Mouse (Mus musculus) monocyte, adult 5-6 weeks (primary cell): ENCODE measurements around the gene Zfp612. TPM values are rescaled to one million over a fixed set of nuclear protein-coding genes. Genes with fewer than 3 reads are reported as not detected.
"Not testable (repeated sequence)": the region's sequence is repeated elsewhere in the genome, so short reads cannot be mapped to it uniquely, and the experiment has no call there.

Experiments used
- ATAC-seq: fragments of 153-309, 156-312 bp; replicated peaks from 2 replicates; pipeline ENCODE4 v1.8.0; 2017; ENCODE audit warnings: mild to moderate bottlenecking; ENCODE audit not compliant: low TSS enrichment, insufficient number of reproducible peaks, severe bottlenecking, poor library complexity, low FRiP score
- total RNA-seq: library from RNA; stranded (forward); fragments of 200-1000, 200-491, 200-594 nt; gene quantifications from 3 replicates; pipeline ENCODE4 v1.2.3, GENCODE M21; 2017

The Zfp612 gene
- 1.1 TPM in 1 of 3 replicates, not detected in the others for total RNA-seq

DNA sequence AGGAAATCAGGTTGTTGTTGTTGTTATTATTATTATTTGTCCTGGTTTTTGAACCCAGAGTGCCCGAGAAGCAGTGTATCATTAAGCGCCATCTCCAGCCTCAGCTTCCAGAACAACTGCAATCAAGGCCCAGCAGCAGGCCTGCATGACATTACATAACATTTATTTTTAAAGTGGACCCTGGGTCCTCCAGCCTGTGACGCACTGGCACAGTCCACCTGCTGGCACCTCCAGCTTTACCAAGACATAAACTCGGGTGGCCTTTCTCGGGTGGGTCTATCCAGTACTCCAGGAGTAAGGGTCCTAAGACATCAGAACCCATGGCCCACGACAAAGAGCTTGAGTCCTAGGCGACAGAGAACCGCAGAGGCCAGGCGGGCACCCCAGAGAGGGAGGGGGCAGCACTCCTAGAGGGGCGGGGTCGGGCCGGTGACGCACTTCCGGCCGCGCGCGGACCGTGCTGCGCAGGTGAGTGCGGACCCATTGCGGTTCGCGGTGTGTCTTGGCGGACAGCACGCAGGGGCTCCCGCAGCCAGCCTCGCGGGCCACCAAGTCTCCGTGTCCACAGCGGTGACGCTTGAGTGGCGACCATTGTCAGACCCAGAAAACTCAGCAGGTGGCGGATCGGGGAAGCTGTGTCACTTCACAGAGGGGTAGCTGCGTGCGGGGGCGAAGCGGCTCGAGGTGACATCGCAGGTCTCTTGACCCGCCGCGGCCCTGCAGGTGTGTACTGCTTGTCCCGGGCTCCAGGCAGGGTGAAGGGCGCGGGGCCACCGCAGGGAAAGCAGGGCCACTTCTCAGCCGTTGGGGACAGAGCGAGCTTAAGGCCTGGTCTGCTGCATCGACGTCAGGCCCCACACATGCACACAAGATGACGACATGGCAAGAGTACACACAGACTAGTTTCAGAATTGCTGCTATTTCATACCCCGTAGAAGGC, at the start of gene Zfp612:
TSS of gene Zfp612 (plus strand) at position 465 of the 940 bp plus-strand sequence.
- no peak for ATAC-seq

DNA sequence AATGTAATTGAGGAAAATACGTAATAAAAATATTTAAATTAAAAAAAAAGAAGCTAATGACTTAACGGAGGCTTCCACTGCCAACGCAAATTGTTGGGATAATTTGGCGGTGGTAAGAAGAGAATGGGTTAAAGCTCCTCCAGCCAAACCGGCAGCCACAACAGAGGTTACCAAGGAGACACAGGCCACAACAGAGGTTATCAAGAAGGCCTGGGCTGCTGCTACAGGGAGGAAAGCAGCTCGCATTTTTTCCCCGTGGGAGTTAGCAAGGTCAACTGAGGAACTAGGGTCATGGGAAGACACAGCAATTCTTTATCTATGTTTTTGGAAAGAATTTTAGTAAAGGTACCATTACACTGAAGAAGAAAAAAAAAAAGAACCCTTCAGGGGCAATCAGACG, 45.8 kb upstream of the Zfp612 start:
- ATAC-seq: not testable (repeated sequence)

DNA sequence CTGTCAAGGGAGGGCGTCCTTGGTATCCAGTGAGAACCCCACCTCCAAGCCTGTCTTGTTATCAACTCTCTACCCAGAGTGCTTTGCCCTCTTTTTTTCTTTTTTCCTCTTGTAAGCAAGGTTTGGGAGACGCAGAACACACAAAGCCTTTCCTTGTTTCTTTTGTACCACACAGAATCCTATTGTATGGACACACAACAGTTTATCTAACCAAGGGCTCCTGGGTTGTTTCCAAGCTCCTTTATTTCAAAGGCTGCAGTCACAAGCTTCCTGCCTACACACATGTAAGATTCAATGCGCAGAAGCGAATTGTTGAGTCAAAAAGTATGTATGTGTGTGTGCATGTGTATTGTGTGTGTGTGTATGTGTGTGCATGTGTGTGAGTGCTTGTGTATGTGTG, 45.2 kb upstream of the Zfp612 start:
- no peak for ATAC-seq

DNA sequence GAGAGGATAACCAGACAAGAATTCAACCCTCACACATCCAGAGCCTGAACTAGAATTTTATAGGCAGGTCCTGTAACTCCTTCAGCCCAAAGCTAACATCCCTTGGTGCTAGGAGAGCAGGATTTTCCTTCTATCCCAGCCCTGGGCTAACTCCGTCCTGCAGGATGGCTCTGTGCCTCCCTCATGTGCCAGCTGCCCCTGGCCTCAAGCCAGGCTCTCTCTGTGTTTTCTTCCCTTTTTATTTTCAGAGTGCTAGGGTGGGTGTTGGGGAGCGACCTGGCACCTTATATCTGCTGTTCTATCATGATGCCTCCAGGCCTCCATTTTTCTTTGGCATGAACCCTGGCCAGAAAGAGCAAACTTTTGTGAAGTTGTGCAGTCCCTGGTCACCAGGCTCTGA, 43.4 kb upstream of the Zfp612 start:
- no peak for ATAC-seq

GRCm38 (mm10) chr8:110039216-110039615, 40.3 kb upstream of the Zfp612 start:
- ATAC-seq: no peak

DNA sequence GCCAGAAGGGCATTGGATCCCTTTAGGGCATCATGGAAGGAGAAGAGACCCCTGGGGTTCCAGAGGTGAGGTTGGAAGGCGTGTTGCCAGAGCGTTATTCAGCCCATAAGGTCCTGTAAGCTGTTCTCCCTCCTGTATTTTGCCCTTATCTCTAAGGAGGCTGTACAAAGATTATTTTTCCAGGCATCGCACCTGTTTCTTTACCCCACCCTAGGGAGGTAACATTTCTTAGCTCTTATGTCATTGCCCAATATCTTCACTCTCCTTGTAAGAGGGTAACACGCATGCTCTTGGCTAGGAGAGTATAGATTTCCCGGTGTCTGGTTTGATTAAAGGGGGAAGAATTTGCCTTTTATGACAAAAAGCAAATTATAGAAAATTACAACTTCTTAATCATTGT, 39.9 kb upstream of the Zfp612 start, which contains the start of gene Chst4:
TSS of gene Chst4 (minus strand) at position 82 of the 400 bp plus-strand sequence.
- ATAC-seq: no peak

GRCm38 (mm10) chr8:110040509-110040908, 39.0 kb upstream of the Zfp612 start:
- ATAC-seq: no peak

DNA sequence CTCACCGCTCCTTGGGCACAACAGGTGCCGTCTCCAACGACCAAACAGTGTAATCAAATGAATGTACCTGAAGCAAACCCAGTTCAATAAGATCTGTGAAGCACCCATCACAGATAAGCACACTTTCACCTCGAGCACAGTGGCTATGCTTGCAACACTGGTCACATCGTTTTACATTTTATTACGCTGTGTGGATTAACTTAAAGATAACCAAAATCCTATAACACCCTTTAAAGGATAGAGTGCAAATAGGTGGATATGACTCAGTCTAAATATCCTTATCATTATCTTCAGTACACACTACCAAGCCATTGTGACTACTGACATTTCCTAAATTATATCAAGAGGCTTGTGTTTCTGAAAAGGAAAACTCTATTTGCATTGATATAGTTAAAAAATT, 28.3 kb upstream of the Zfp612 start:
- ATAC-seq: no peak

GRCm38 (mm10) chr8:110058207-110058606, 21.3 kb upstream of the Zfp612 start:
- ATAC-seq: no peak

- ATAC-seq: no peak
Observed at GRCm38 (mm10) chr8:110064161-110064560, 15.4 kb upstream of the Zfp612 start.

DNA sequence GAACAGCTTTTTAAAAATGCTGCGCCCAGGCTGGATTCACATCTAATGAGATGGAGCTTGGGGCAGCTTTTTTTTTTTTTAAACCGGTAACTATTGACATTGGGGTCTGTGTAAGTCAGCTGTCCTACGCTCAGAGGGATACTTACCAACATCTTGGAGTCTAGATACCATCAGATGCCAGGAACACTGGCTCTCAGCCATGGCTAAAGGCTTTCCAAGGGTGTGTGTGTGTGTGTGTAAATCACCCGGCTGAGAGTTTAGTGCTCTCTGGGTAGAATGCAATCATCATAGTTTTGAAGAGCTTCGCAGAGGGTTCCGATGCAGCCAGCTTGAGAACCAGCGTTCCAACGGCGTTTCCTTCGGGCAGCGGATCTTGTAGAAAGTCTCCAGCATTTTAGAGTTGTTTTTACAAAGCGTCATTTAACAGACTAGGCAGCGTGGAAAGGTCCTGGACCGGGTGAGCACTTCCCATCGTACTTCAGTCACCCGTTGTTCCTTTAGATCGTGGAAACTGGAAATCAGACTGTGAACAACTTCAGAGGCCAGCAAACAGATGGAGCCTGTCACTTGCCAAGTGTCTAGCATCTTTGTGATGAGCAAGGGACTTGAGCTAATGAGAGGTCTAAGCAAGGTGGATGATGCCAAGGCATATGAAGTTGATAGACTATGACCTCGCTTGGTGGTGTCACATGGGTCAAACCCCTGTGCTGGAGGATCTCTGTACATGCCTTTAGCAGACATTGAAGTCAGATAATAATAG, 14.8 kb upstream of the Zfp612 start:
- ATAC-seq: no peak

GRCm38 (mm10) chr8:110065676-110066075, 13.9 kb upstream of the Zfp612 start:
- ATAC-seq: no peak

- no peak for ATAC-seq
Observed at GRCm38 (mm10) chr8:110069706-110070105, 9.8 kb upstream of the Zfp612 start.

DNA sequence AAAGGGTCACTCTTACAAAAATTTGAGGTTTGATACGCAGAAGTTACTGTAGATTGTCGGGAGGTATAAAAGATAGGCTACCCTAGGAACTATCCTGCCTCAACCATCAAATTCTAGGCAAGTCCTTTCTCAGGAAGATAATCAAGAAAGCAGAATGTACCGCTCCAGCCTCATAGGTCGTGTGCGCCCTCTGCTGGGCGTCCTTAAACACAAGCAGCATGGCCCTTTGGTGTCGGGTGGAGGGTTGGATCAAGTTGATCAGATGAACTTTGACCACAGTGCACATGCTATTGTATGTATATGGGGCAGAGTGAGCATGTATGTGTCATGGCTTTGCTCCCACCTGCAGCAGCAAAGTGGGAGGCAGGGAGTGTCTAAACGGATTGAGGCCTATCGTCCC, 7.9 kb upstream of the Zfp612 start:
- no peak for ATAC-seq

- no peak for ATAC-seq
Observed at GRCm38 (mm10) chr8:110074496-110074895, 5.0 kb upstream of the Zfp612 start.

- no peak for ATAC-seq
Observed at GRCm38 (mm10) chr8:110082416-110083105, 3.0 kb downstream of the Zfp612 start.

DNA sequence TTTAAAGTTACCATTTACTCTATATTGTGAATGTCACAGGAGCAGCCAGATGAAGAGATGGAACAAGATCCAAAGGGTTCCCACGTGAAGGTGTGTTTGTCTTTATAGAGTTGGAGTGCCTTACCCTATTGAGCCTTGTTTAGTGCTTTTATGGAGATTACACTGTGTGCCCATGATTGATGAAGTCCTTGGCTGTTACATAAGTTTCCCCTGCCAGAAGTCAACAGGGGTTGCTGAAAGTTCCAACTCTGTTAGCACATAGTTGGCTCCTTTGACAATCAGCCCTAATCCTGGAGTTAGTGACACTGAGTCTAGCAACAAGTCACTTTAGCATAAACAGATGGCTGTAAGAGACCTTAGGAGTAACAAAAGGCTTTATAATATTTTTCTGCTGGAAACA, 12.3 kb downstream of the Zfp612 start:
- ATAC-seq: no peak

- ATAC-seq: no peak
Observed at GRCm38 (mm10) chr8:110100907-110101306, 21.4 kb downstream of the Zfp612 start, which contains the start of gene Gm21964. Gene Gm21964, plus strand, starts transcription at chr8:110101207.

- ATAC-seq: no peak
Observed at GRCm38 (mm10) chr8:110101676-110102075, 22.1 kb downstream of the Zfp612 start.
